Mouse (Mus musculus) heart, postnatal 0 days (tissue): ENCODE results near the gene 1600014C10Rik. TPM values are rescaled to one million over a fixed set of nuclear protein-coding genes. Genes with fewer than 3 reads are reported as not detected.
A peak's percentile ranks its signal among the peaks of the same experiment; 100 is the strongest.

Source experiments
- ATAC-seq: fragments of 200-750 bp; cut with Nextera tagmentation; 2 replicates; pipeline ENCODE4 v1.8.0; 2017; ENCODE audit warnings: low read depth, moderate number of reproducible peaks, moderate library complexity; ENCODE audit not compliant: insufficient read depth
- DNase-seq: peaks from one replicate; pipeline ENCODE4 v3.0.0-alpha.2; 2016; ENCODE audit warnings: low spot score
- H3K27ac ChIP-seq: fragments of 300-500 bp; sonication (generic); 2 replicates; pipeline ENCODE4 v1.5.1; 2014; ENCODE audit warnings: low read depth, mild to moderate bottlenecking
- H3K27me3 ChIP-seq: fragments of 300-500 bp; sonication (generic); 2 replicates; pipeline ENCODE4 v1.6.1; 2014; ENCODE audit warnings: low read length, mixed read lengths; ENCODE audit not compliant: control insufficient read depth, insufficient read depth
- H3K36me3 ChIP-seq: fragments of 300-500 bp; sonication (generic); replicated peaks from 2 replicates; pipeline ENCODE4 v1.6.1; 2014; ENCODE audit warnings: low read length, mixed read lengths; ENCODE audit not compliant: control insufficient read depth, insufficient read depth
- H3K4me1 ChIP-seq: fragments of 300-500 bp; sonication (generic); 2 replicates; pipeline ENCODE4 v1.6.1; 2014; ENCODE audit warnings: antibody characterized with exemption; ENCODE audit not compliant: control insufficient read depth, insufficient read depth
- H3K4me2 ChIP-seq: fragments of 300-500 bp; sonication (generic); 2 replicates; pipeline ENCODE4 v1.6.1; 2014; ENCODE audit warnings: low read depth, mild to moderate bottlenecking, low read length, moderate library complexity
- H3K4me3 ChIP-seq: fragments of 300-500 bp; sonication (generic); 2 replicates; pipeline ENCODE4 v1.5.1; 2014; ENCODE audit warnings: low read depth, low read length
- H3K9ac ChIP-seq: fragments of 300-500 bp; sonication (generic); replicated peaks from 2 replicates; pipeline ENCODE4 v1.6.1; 2014; ENCODE audit warnings: low read depth, low read length, mixed read lengths
- H3K9me3 ChIP-seq: fragments of 300-500 bp; sonication (generic); replicated peaks from 2 replicates; pipeline ENCODE4 v1.6.1; 2016; ENCODE audit warnings: low read length; ENCODE audit not compliant: control insufficient read depth
- CTCF ChIP-seq: IDR thresholded peaks from 2 replicates; pipeline ENCODE4 v1.5.1; 2016; ENCODE audit warnings: antibody characterized with exemption, control low read depth, low read depth
- EP300 ChIP-seq: IDR thresholded peaks from 2 replicates; pipeline ENCODE4 v1.6.1; 2016; ENCODE audit warnings: antibody characterized with exemption, low read depth
- WGBS: fragments of 180-500 bp; shearing (Covaris S2); extraction: QIAGEN DNeasy Blood & Tissue Kit; methylation state at CpG from one replicate; pipeline ENCODE4 v1.1.7; 2014; 5-methylcytosine and 5-hydroxymethylcytosine counted together
- polyA plus RNA-seq: library from polyadenylated mRNA; unstranded; fragments of >200 nt; fragmentation: Nextera tagmentation; extraction: Ambion mirVana; gene quantifications from 2 replicates; pipeline ENCODE4 v1.2.1, GENCODE M21; 2015
- total RNA-seq: library from RNA; depleted of rRNA; stranded (reverse); fragments of >200 nt; gene quantifications from 2 replicates; pipeline ENCODE4 v1.2.3, GENCODE M21; 2014; ENCODE audit warnings: low replicate concordance

1600014C10Rik gene
- total and polyA plus RNA-seq, 2 experiments from 2014 or later = 15.9 to 16.5 TPM

- Histone ChIP-seq H3K4me2 (no peak overlapping the region), H3K9ac (no peak overlapping the region), H3K27me3 (peaks cover 11% of the 10 kb centered on the region; the same call in 1 of the 2 replicates), H3K4me1 (no peaks in the 10 kb centered on the region), H3K27ac (no peak overlapping the region), H3K36me3 (no peaks in the 10 kb centered on the region), H3K4me3 (no peak overlapping the region), H3K9me3 (no peaks in the 10 kb centered on the region)
- DNase-seq (no peak), ATAC-seq (no peak)
- TF ChIP-seq EP300 = no peak
- no peak for TF ChIP-seq CTCF
- WGBS = 67% methylated on average over 3 of the region's 3 CpGs
Observed at GRCm38 (mm10) chr7:38176056-38176455, 7.0 kb upstream of the 1600014C10Rik start.

GRCm38 (mm10) chr7:38179896-38180295 lies 3.1 kb upstream of the 1600014C10Rik start:
- Histone ChIP-seq H3K36me3 (no peaks in the 10 kb centered on the region), H3K4me1 (peaks cover 10% of the 10 kb centered on the region), H3K4me2 (no peak overlapping the region), H3K27ac (no peak overlapping the region), H3K27me3 (peaks cover 2% of the 10 kb centered on the region; the same call in 1 of the 2 replicates), H3K9me3 (no peaks in the 10 kb centered on the region), H3K4me3 (no peak overlapping the region), H3K9ac (no peak overlapping the region)
- ATAC-seq = no peak
- WGBS = 50% methylated on average over 3 of the region's 3 CpGs
- TF ChIP-seq CTCF (no peak), EP300 (no peak)
- no peak for DNase-seq

- DNase-seq (no peak), ATAC-seq (no peak)
- Histone ChIP-seq H3K4me2 (no peak overlapping the region), H3K9ac (no peak overlapping the region), H3K27me3 (no peaks in the 10 kb centered on the region), H3K4me1 (peaks cover 10% of the 10 kb centered on the region), H3K9me3 (no peaks in the 10 kb centered on the region), H3K36me3 (no peaks in the 10 kb centered on the region), H3K27ac (no peak overlapping the region), H3K4me3 (no peak overlapping the region)
- 80% methylated on average over 2 of the region's 2 CpGs for WGBS
- no peak for TF ChIP-seq EP300
- no peak for TF ChIP-seq CTCF
Observed at GRCm38 (mm10) chr7:38181366-38181765, 1.7 kb upstream of the 1600014C10Rik start.

GRCm38 (mm10) chr7:38182596-38182961 lies 438 bp upstream of the 1600014C10Rik start:
- Histone ChIP-seq H3K36me3 (no peaks in the 10 kb centered on the region), H3K27ac (peak overlapping the region; percentile 91), H3K4me1 (peaks cover 10% of the 10 kb centered on the region), H3K27me3 (no peaks in the 10 kb centered on the region), H3K4me3 (peak overlapping the region; percentile 63), H3K9ac (peak overlapping the region; percentile 68; the same call in 1 of the 2 replicates), H3K4me2 (peak overlapping the region; percentile 89), H3K9me3 (no peaks in the 10 kb centered on the region)
- TF ChIP-seq CTCF (peak; percentile 91), EP300 (no peak)
- peak; percentile 64 for ATAC-seq
- WGBS = under 1% methylated on average over 11 of the region's 11 CpGs
- peak; percentile 85 for DNase-seq

GRCm38 (mm10) chr7:38183709-38184417 lies 846 bp downstream of the 1600014C10Rik start:
- 2% methylated on average over 36 of the region's 36 CpGs for WGBS
- 0 out of 2 replicates have a peak, but pooled peaks cover 3% of the 10 kb centered on the region for H3K36me3 ChIP-seq
- ATAC-seq (peak; percentile 88), DNase-seq (peak; percentile 84)
- TF ChIP-seq CTCF (no peak), EP300 (no peak)
- peak overlapping the region; percentile 89 for H3K4me2 ChIP-seq
- no peaks in the 10 kb centered on the region for H3K27me3 ChIP-seq
- H3K4me1 ChIP-seq = peaks cover 10% of the 10 kb centered on the region
- no peaks in the 10 kb centered on the region for H3K9me3 ChIP-seq
- H3K27ac ChIP-seq = peak overlapping the region; percentile 91
- H3K4me3 ChIP-seq = peak overlapping the region; percentile 63
- H3K9ac ChIP-seq = peak overlapping the region; percentile 68

GRCm38 (mm10) chr7:38184418-38184745 lies 1.4 kb downstream of the 1600014C10Rik start:
- WGBS = 24% methylated on average over 1 of the region's 1 CpGs

More at GRCm38 (mm10) chr7:38184418-38184745, 1.4 kb downstream of the 1600014C10Rik start:
- ATAC-seq (no peak), DNase-seq (no peak)
- no peaks in the 10 kb centered on the region for H3K27me3 ChIP-seq
- peak overlapping the region; percentile 68; the same call in 1 of the 2 replicates for H3K9ac ChIP-seq
- peak overlapping the region; percentile 63 for H3K4me3 ChIP-seq
- peak overlapping the region; percentile 89 for H3K4me2 ChIP-seq
- peaks cover 8% of the 10 kb centered on the region; the same call in 1 of the 2 replicates for H3K36me3 ChIP-seq
- peaks cover 10% of the 10 kb centered on the region for H3K4me1 ChIP-seq
- H3K9me3 ChIP-seq = no peaks in the 10 kb centered on the region
- no peak overlapping the region for H3K27ac ChIP-seq
- no peak for TF ChIP-seq CTCF
- TF ChIP-seq EP300 = no peak
